Mouse (Mus musculus): ENCODE results near the gene Icam1. TPM values are rescaled to one million over a fixed set of nuclear protein-coding genes. Genes with fewer than 3 reads are reported as not detected.
"Not testable (repeated sequence)": the region's sequence is repeated elsewhere in the genome, so short reads cannot be mapped to it uniquely, and the experiment has no call there.

Icam1 gene
- polyA plus RNA-seq, 1 experiment from 2014 or later: 5.0 TPM

DNA sequence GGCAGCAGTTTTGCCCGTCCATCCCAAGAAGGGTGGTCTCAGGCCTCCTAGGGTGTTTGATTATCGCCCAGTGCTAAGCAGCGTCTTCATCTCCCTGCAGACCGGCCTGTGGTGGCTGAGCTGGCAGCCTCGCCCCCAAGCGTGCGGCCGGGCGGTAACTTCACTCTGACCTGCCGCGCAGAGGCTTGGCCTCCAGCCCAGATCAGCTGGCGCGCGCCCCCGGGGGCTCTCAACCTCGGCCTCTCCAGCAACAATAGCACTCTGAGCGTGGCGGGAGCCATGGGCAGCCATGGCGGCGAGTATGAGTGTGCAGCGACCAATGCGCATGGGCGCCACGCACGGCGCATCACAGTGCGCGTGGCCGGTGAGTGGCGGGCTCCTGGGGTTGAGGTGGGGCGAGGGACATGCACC lies 21.7 kb downstream of the Icam1 start:
- ATAC-seq (ENCODE audit: low FRiP score, low read depth): peak; percentile 28; the same call in 1 of the 2 replicates
- Histone ChIP-seq H3K9ac (replicated peaks) (peak overlapping the region; percentile 39; the same call in 1 of the 2 replicates), H3K27me3 (peaks cover 87% of the 10 kb centered on the region), H3K4me1 (peaks cover 20% of the 10 kb centered on the region), H3K27ac (replicated peaks) (no peak overlapping the region), H3K4me3 (peak overlapping the region; percentile 39), H3K4me2 (replicated peaks) (peak overlapping the region; percentile 52), H3K36me3 (no peaks in the 10 kb centered on the region), H3K9me3 (no peaks in the 10 kb centered on the region)
- 2% methylated on average over 31 of the region's 31 CpGs for WGBS

DNA sequence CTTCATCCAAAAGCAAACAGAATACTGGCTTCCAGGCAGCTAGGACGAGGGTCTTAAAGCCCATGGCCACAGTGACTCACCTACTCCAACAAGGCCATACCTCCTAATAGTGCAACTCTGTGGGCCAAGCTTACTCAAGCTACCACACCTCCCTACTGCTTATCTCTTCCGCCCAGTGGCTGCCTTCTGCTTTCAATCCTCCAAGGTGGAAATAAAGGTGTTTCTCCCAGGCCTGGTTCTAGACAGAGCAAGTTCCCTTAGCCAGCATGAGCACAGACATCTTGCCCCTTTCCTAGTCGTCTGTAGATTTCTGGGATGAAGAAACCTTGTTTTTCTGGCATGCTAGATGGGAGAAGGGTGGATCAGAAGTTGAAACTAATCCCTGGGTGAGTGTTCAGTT lies 24.0 kb downstream of the Icam1 start:
- WGBS: 75% methylated on average over 3 of the region's 3 CpGs
- ATAC-seq (ENCODE audit: low FRiP score, low read depth): no peak

DNA sequence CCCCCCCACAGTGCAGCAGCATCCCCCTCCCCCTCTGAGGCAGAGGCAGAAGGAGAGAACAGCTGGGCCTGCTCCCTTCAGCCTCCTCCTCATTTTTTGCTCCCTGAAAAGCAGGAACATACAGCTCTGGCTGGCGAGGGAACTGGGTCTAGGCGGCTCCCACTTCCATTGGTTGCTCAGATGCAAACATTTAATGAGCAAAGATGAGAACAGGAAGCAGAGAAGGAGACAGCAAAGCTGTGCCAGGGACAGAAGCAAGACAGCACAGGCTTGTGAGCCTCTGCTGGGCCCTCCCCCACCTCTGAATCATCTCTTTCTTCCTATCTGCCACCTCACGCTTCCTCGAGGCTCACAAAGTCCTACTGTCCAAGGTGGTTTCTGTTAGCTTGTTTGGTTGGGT lies 25.5 kb downstream of the Icam1 start:
- 47% methylated on average over 4 of the region's 4 CpGs for WGBS
- Histone ChIP-seq H3K27me3 (peaks cover 53% of the 10 kb centered on the region), H3K4me1 (peaks cover 7% of the 10 kb centered on the region), H3K4me2 (replicated peaks) (no peak overlapping the region), H3K4me3 (no peak overlapping the region), H3K36me3 (no peaks in the 10 kb centered on the region), H3K9me3 (no peaks in the 10 kb centered on the region), H3K9ac (replicated peaks) (no peak overlapping the region), H3K27ac (replicated peaks) (no peak overlapping the region)
- no peak for ATAC-seq (ENCODE audit: low FRiP score, low read depth)

More for the DNA sequence above, 24.0 kb downstream of the Icam1 start:
- H3K4me3 ChIP-seq: no peak overlapping the region
- H3K4me1 ChIP-seq: peaks cover 7% of the 10 kb centered on the region
- H3K9me3 ChIP-seq: no peaks in the 10 kb centered on the region
- H3K27ac ChIP-seq (replicated peaks): no peak overlapping the region
- no peak overlapping the region for H3K9ac ChIP-seq (replicated peaks)
- H3K36me3 ChIP-seq: no peaks in the 10 kb centered on the region
- peaks cover 68% of the 10 kb centered on the region for H3K27me3 ChIP-seq
- no peak overlapping the region for H3K4me2 ChIP-seq (replicated peaks)

- no peak for ATAC-seq (ENCODE audit: low FRiP score, low read depth)
- Histone ChIP-seq H3K36me3 (no peaks in the 10 kb centered on the region), H3K4me2 (replicated peaks) (no peak overlapping the region), H3K4me3 (no peak overlapping the region), H3K4me1 (no peaks in the 10 kb centered on the region), H3K27me3 (peaks cover 30% of the 10 kb centered on the region), H3K27ac (replicated peaks) (no peak overlapping the region), H3K9me3 (no peaks in the 10 kb centered on the region), H3K9ac (replicated peaks) (no peak overlapping the region)
- 82% methylated on average over 4 of the region's 4 CpGs for WGBS
These were observed 27.8 kb downstream of the Icam1 start for GRCm38 (mm10) chr9:21043563-21043962.

GRCm38 (mm10) chr9:21044785-21045184 lies 29.0 kb downstream of the Icam1 start:
- H3K9me3 ChIP-seq; H3K27ac ChIP-seq (replicated peaks); H3K4me3 ChIP-seq; H3K36me3 ChIP-seq; H3K4me2 ChIP-seq (replicated peaks); ATAC-seq (ENCODE audit: low FRiP score, low read depth); H3K4me1 ChIP-seq; H3K9ac ChIP-seq (replicated peaks): not testable (repeated sequence)
- peaks cover 18% of the 10 kb centered on the region for H3K27me3 ChIP-seq
- WGBS: 70% methylated on average over 1 of the region's 1 CpGs

- Histone ChIP-seq H3K4me3 (no peak overlapping the region), H3K9ac (replicated peaks) (no peak overlapping the region), H3K36me3 (no peaks in the 10 kb centered on the region), H3K27me3 (peaks cover 13% of the 10 kb centered on the region), H3K27ac (replicated peaks) (no peak overlapping the region), H3K9me3 (no peaks in the 10 kb centered on the region), H3K4me2 (replicated peaks) (no peak overlapping the region), H3K4me1 (no peaks in the 10 kb centered on the region)
- no peak for ATAC-seq (ENCODE audit: low FRiP score, low read depth)
- WGBS: 87% methylated on average over 3 of the region's 3 CpGs
These were observed 29.4 kb downstream of the Icam1 start for GRCm38 (mm10) chr9:21045235-21045634.

- H3K4me1 ChIP-seq: no peaks in the 10 kb centered on the region
- H3K9me3 ChIP-seq: no peaks in the 10 kb centered on the region
- H3K4me2 ChIP-seq (replicated peaks): no peak overlapping the region
- H3K4me3 ChIP-seq: no peak overlapping the region
- peaks cover 26% of the 10 kb centered on the region for H3K27me3 ChIP-seq
- no peak for ATAC-seq (ENCODE audit: low FRiP score, low read depth)
- H3K9ac ChIP-seq (replicated peaks): no peak overlapping the region
- H3K27ac ChIP-seq (replicated peaks): no peak overlapping the region
- H3K36me3 ChIP-seq: no peaks in the 10 kb centered on the region
- 74% methylated on average over 10 of the region's 10 CpGs for WGBS
These were observed 35.8 kb downstream of the Icam1 start for GRCm38 (mm10) chr9:21051578-21051977.

GRCm38 (mm10) chr9:21062928-21063327 lies 47.1 kb downstream of the Icam1 start:
- peaks cover 46% of the 10 kb centered on the region for H3K36me3 ChIP-seq

GRCm38 (mm10) chr9:21067006-21067684 lies 51.4 kb downstream of the Icam1 start, which contains the start of gene Zglp1:
Zglp1 (minus strand) TSS chr9:21067093.
- no peaks in the 10 kb centered on the region for H3K27me3 ChIP-seq
- WGBS: 89% methylated on average over 27 of the region's 27 CpGs
- H3K4me3 ChIP-seq: no peak within 1 kb of the TSS
- no peak within 1 kb of the TSS for H3K4me2 ChIP-seq (replicated peaks)
- H3K9ac ChIP-seq (replicated peaks): no peak within 1 kb of the TSS
- H3K4me1 ChIP-seq: peaks cover 3% of the 10 kb centered on the region
- H3K27ac ChIP-seq (replicated peaks): no peak within 1 kb of the TSS
- ATAC-seq (ENCODE audit: low FRiP score, low read depth): no peak
- H3K9me3 ChIP-seq: no peaks in the 10 kb centered on the region
- H3K36me3 ChIP-seq: peaks cover 55% of the 10 kb centered on the region

More at GRCm38 (mm10) chr9:21062928-21063327, 47.1 kb downstream of the Icam1 start:
- Histone ChIP-seq H3K4me2 (replicated peaks) (no peak overlapping the region), H3K4me3 (no peak overlapping the region), H3K9ac (replicated peaks) (no peak overlapping the region), H3K27me3 (no peaks in the 10 kb centered on the region), H3K4me1 (no peaks in the 10 kb centered on the region), H3K27ac (replicated peaks) (no peak overlapping the region), H3K9me3 (no peaks in the 10 kb centered on the region)
- WGBS: 80% methylated on average over 2 of the region's 2 CpGs
- ATAC-seq (ENCODE audit: low FRiP score, low read depth): no peak

GRCm38 (mm10) chr9:21072641-21073040 lies 56.9 kb downstream of the Icam1 start:
- H3K4me3 ChIP-seq: peak overlapping the region; percentile 93
- peak overlapping the region; percentile 91 for H3K4me2 ChIP-seq (replicated peaks)
- 19% methylated on average over 4 of the region's 4 CpGs for WGBS
- H3K4me1 ChIP-seq: peaks cover 11% of the 10 kb centered on the region
- H3K9me3 ChIP-seq: no peaks in the 10 kb centered on the region
- no peaks in the 10 kb centered on the region for H3K27me3 ChIP-seq
- peaks cover 46% of the 10 kb centered on the region for H3K36me3 ChIP-seq
- no peak overlapping the region for H3K27ac ChIP-seq (replicated peaks)
- peak overlapping the region; percentile 76 for H3K9ac ChIP-seq (replicated peaks)
- no peak for ATAC-seq (ENCODE audit: low FRiP score, low read depth)

DNA sequence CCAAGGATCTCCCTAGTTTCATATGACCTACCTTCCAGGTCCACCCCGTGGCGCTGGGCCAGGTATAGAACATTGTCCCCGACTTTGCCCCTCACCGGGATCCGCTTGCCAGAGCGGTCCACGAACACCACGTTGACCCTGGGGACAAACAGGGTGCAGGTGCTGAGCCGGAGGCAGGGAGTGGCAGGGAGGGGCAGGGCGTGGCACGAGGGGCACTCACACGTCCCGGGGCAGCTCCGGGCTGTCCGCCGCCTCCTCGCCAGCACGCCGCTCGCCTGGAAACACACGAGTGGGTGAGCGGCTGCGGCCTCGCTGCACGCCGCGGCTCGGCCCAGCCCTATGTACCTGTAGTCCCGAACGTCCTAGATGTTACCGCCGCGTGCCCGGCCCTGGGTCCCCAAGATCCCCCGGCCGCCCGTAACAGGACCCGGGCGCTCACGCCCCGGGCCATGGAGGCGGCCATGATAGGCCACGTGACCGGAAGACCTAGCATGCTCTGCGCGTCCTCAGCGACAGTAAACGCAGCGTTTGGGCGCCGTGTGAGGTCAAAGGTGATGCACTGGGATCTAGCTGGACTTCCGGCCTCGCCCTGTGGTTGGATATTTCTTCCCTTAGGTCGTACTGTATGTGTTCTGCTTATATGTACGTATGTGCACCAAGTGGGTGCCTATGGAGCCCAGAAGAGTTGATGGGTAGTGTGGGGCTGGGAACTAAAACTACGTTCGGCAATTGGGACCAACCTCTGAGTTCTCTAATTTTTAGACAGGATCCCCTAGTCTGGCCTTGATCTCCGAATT lies 57.5 kb downstream of the Icam1 start, which contains the start of the genes Gm49373 and Fdx1l:
Gm49373 (minus strand) TSS at position 53 of the 797 bp plus-strand sequence.
Fdx1l (minus strand) TSS at position 571 of the 797 bp plus-strand sequence.
- peaks cover 46% of the 10 kb centered on the region for H3K36me3 ChIP-seq
- H3K27ac ChIP-seq (replicated peaks): peak within 1 kb of the TSS; percentile 60
- H3K9ac ChIP-seq (replicated peaks): peak within 1 kb of the TSS; percentile 76
- ATAC-seq (ENCODE audit: low FRiP score, low read depth): peak; percentile 94
- H3K4me2 ChIP-seq (replicated peaks): peak within 1 kb of the TSS; percentile 91
- peak within 1 kb of the TSS; percentile 93 for H3K4me3 ChIP-seq
- WGBS: 4% methylated on average over 56 of the region's 58 CpGs
- H3K9me3 ChIP-seq: no peaks in the 10 kb centered on the region
- H3K4me1 ChIP-seq: peaks cover 11% of the 10 kb centered on the region
- H3K27me3 ChIP-seq: no peaks in the 10 kb centered on the region

- no peak overlapping the region for H3K4me3 ChIP-seq
- H3K27ac ChIP-seq (replicated peaks): peak overlapping the region; percentile 60; the same call in 1 of the 2 replicates
- peaks cover 56% of the 10 kb centered on the region for H3K36me3 ChIP-seq
- no peaks in the 10 kb centered on the region for H3K9me3 ChIP-seq
- no peaks in the 10 kb centered on the region for H3K27me3 ChIP-seq
- ATAC-seq (ENCODE audit: low FRiP score, low read depth): no peak
- 90% methylated on average over 1 of the region's 1 CpGs for WGBS
- H3K9ac ChIP-seq (replicated peaks): no peak overlapping the region
- peaks cover 11% of the 10 kb centered on the region for H3K4me1 ChIP-seq
- no peak overlapping the region; the same call in 1 of the 2 replicates for H3K4me2 ChIP-seq (replicated peaks)
These were observed 58.4 kb downstream of the Icam1 start for GRCm38 (mm10) chr9:21074173-21074572.

Data from midbrain, embryonic 12.5 days (tissue).